ENCODE assay signal across 27 mouse cellular contexts in the genomic region with DNA sequence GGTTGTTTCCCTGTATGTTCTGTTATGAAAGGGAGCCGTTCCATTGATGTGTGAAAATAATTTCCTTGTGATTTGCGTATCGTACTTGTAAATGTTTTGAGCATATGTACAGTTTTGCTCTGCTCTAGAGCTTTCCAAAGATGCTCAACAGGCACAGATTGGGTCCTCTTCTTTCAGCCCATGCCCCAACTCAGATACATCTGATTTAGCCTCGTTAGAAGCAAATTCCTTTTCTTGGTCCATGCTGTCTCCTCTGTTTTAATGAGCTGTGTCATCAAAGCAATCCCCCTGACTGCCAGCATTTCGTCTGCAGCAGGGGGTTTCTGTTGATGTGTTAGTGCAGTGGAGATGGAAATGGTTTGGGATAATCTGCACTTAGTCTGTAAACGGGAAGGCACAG. TPM values are rescaled to one million over a fixed set of nuclear protein-coding genes. Genes with fewer than 3 reads are reported as not detected.
"Had no signal": no experiment of that assay in that cellular context is flagged by ENCODE, and none has a peak within 500 bp of the region (broad histone marks: within the 10 kb centered on the region; RNA-seq: fewer than 3 reads in every experiment).

No protein-coding gene starts in this region.

- DNase-seq: kidney, adult 18-20 months; kidney, adult 9 months; kidney, postnatal 14 days; kidney, postnatal 4 days; left cerebral cortex, postnatal 4 days; lung, adult 18-20 months; lung, postnatal 10 days; lung, postnatal 36 days; right cerebral cortex, adult 18-20 months; right cerebral cortex, postnatal 14 days; right cerebral cortex, postnatal 4 days; thymus, adult 2 months; thymus, postnatal 14 days; thymus, postnatal 4 days had no signal

- H3K9me3 ChIP-seq: limb, embryonic 12.5 days; limb, embryonic 15.5 days; lung, embryonic 15.5 days; megakaryocyte, embryonic 14.5 days; neural tube, embryonic 12.5 days; neural tube, embryonic 15.5 days had no signal

- H3K27ac ChIP-seq: limb, embryonic 12.5 days; limb, embryonic 15.5 days; liver, embryonic 14.5 days; lung, embryonic 15.5 days; neural tube, embryonic 12.5 days; neural tube, embryonic 15.5 days; stomach, postnatal 0 days had no signal

- H3K36me3 ChIP-seq: limb, embryonic 12.5 days; limb, embryonic 15.5 days; lung, embryonic 15.5 days; neural tube, embryonic 12.5 days; neural tube, embryonic 15.5 days had no signal

- H3K4me3 ChIP-seq: limb, embryonic 12.5 days; limb, embryonic 15.5 days; lung, embryonic 15.5 days; megakaryocyte, embryonic 14.5 days; neural tube, embryonic 12.5 days; neural tube, embryonic 15.5 days had no signal

- H3K4me2 ChIP-seq: limb, embryonic 12.5 days; limb, embryonic 15.5 days; lung, embryonic 15.5 days; midbrain, embryonic 11.5 days; neural tube, embryonic 12.5 days; neural tube, embryonic 15.5 days had no signal

- H3K27me3 ChIP-seq: limb, embryonic 12.5 days; limb, embryonic 15.5 days; lung, embryonic 15.5 days; megakaryocyte, embryonic 14.5 days; neural tube, embryonic 12.5 days; neural tube, embryonic 15.5 days had no signal

- H3K4me1 ChIP-seq: limb, embryonic 12.5 days; limb, embryonic 15.5 days; neural tube, embryonic 12.5 days; neural tube, embryonic 15.5 days had no signal

- H3K9ac ChIP-seq: limb, embryonic 12.5 days; limb, embryonic 15.5 days; liver, embryonic 14.5 days; lung, embryonic 15.5 days; neural tube, embryonic 12.5 days; neural tube, embryonic 15.5 days had no signal

RNA-seq across cellular contexts. Expression of a gene that starts 25.6 kb away (rescaled TPM):
- total RNA-seq: layer of hippocampus, postnatal 14 days; left cerebral cortex, postnatal 14 days; left cerebral cortex, postnatal 4 days; midbrain, postnatal 0 days had no signal
- polyA plus RNA-seq: limb, embryonic 12.5 days; limb, embryonic 15.5 days; liver, embryonic 14.5 days; lung, embryonic 15.5 days; midbrain, embryonic 11.5 days; neural tube, embryonic 12.5 days; neural tube, embryonic 15.5 days; stomach, embryonic 14.5 days; stomach, postnatal 0 days had no signal
